ENCODE assay signal across 16 mouse cellular contexts in the genomic region with DNA sequence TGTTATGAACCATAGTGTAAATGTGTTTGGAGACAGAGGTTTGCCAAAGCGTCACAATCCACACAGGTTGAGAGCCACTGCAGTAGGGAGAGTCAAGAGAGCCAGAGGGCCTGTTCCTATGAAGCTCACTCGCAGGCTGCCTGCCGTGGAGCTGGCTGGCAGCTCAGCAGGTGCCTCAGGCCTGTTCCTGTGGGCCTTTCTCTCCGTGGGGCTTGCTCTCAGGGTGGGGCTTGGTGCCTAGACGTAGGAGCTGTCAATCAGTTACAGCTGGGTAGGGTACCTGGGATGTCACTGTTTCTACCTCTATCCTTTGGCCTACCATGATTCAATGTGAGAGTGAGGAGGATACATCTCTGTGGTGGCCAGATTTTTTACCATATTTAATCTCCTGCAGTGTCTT. TPM values are rescaled to one million over a fixed set of nuclear protein-coding genes. Genes with fewer than 3 reads are reported as not detected.
DNase-seq lines count a peak whose midpoint lies in the region; ATAC-seq and TF ChIP-seq lines count a peak whose summit lies in the region.
"Had no signal": no experiment of that assay in that cellular context is flagged by ENCODE, and none has a peak within 500 bp of the region (broad histone marks: within the 10 kb centered on the region; RNA-seq: fewer than 3 reads in every experiment).

No protein-coding gene starts in this region.

- peaks cover 33% of the 10 kb centered on the region for H3K4me1 ChIP-seq in forebrain, embryonic 15.5 days
- peaks cover 18% of the 10 kb centered on the region for H3K4me1 ChIP-seq in forebrain, embryonic 10.5 days
- peaks cover 9% of the 10 kb centered on the region; the same call in 1 of the 2 replicates for H3K4me1 ChIP-seq in hindbrain, postnatal 0 days (ENCODE audit: insufficient read depth, low read length)
- H3K4me1 ChIP-seq in hindbrain, embryonic 14.5 days (replicated peaks; ENCODE audit: control insufficient read depth, insufficient read depth, low read length): peaks cover 6% of the 10 kb centered on the region; the same call in 1 of the 2 replicates
- peaks cover 32% of the 10 kb centered on the region for H3K4me1 ChIP-seq in forebrain, embryonic 16.5 days (replicated peaks; ENCODE audit: control insufficient read depth, insufficient read depth, low read length)

- ATAC-seq in cerebellum, adult (ENCODE audit: insufficient number of reproducible peaks, low FRiP score, low TSS enrichment): no peak
- no peak; the same call in 1 of the 2 replicates for ATAC-seq in forebrain, embryonic 15.5 days (replicated peaks)
- ATAC-seq in hindbrain, postnatal 0 days: no peak
- no peak for ATAC-seq in hindbrain, embryonic 14.5 days (ENCODE audit: low FRiP score)
- no peak for ATAC-seq in forebrain, embryonic 16.5 days
- ATAC-seq: activated CD4-positive, CD25-positive, alpha-beta regulatory T cell, adult 4 months; inflammation-experienced regulatory T-cells, adult 6 months; intestine, postnatal 0 days had no signal

- H3K4me3 ChIP-seq in forebrain, embryonic 15.5 days: no peak overlapping the region
- H3K4me3 ChIP-seq in forebrain, embryonic 10.5 days: no peak overlapping the region
- no peak overlapping the region for H3K4me3 ChIP-seq in hindbrain, postnatal 0 days (ENCODE audit: low read length)
- no peak overlapping the region for H3K4me3 ChIP-seq in hindbrain, embryonic 14.5 days (replicated peaks; ENCODE audit: low read length)
- no peak overlapping the region for H3K4me3 ChIP-seq in forebrain, embryonic 16.5 days (replicated peaks; ENCODE audit: low read length)
- H3K4me3 ChIP-seq: embryonic facial prominence, embryonic 12.5 days; heart, embryonic 12.5 days; hindbrain, embryonic 12.5 days had no signal

- DNase-seq in cerebellum, postnatal 25 days: peak; percentile 42 to 50
- no peak for DNase-seq in forebrain, embryonic 10.5 days (ENCODE audit: extremely low spot score, low spot score)
- DNase-seq in hindbrain, postnatal 0 days (ENCODE audit: low spot score): no peak
- DNase-seq in hindbrain, embryonic 14.5 days (ENCODE audit: low spot score): no peak
- no peak for DNase-seq in lung, postnatal 36 days
- DNase-seq: embryo, embryonic 11 days had no signal

- H3K27ac ChIP-seq in forebrain, embryonic 15.5 days (replicated peaks): peak overlapping the region; percentile 90
- no peak overlapping the region for H3K27ac ChIP-seq in forebrain, embryonic 10.5 days
- peak overlapping the region; percentile 64 for H3K27ac ChIP-seq in hindbrain, postnatal 0 days
- H3K27ac ChIP-seq in hindbrain, embryonic 14.5 days: no peak overlapping the region
- peak overlapping the region; percentile 89 for H3K27ac ChIP-seq in forebrain, embryonic 16.5 days (ENCODE audit: low read length)
- H3K27ac ChIP-seq: embryonic facial prominence, embryonic 12.5 days; hindbrain, embryonic 12.5 days had no signal

- no peak for TF ChIP-seq CTCF in hindbrain, postnatal 0 days (IDR thresholded peaks at IDR 0.05; ENCODE audit: low read depth)

- H3K27me3 ChIP-seq in forebrain, embryonic 15.5 days: no peaks in the 10 kb centered on the region
- H3K27me3 ChIP-seq in forebrain, embryonic 10.5 days (ENCODE audit: poor library complexity, severe bottlenecking): peaks cover 7% of the 10 kb centered on the region; the same call in 1 of the 2 replicates
- H3K27me3 ChIP-seq in hindbrain, postnatal 0 days (ENCODE audit: insufficient read depth, low read length): no peaks in the 10 kb centered on the region
- no peaks in the 10 kb centered on the region for H3K27me3 ChIP-seq in hindbrain, embryonic 14.5 days (ENCODE audit: control insufficient read depth, insufficient read depth, low read length)
- H3K27me3 ChIP-seq in forebrain, embryonic 16.5 days (replicated peaks; ENCODE audit: control insufficient read depth, insufficient read depth, low read length): no peaks in the 10 kb centered on the region
- H3K27me3 ChIP-seq: embryonic facial prominence, embryonic 12.5 days; hindbrain, embryonic 12.5 days; Patski had no signal

- no peak overlapping the region for H3K4me2 ChIP-seq in forebrain, embryonic 15.5 days (replicated peaks)
- H3K4me2 ChIP-seq in hindbrain, postnatal 0 days (ENCODE audit: low read depth, low read length): no peak overlapping the region
- H3K4me2 ChIP-seq in hindbrain, embryonic 14.5 days (replicated peaks): no peak overlapping the region
- no peak overlapping the region for H3K4me2 ChIP-seq in forebrain, embryonic 16.5 days (ENCODE audit: low read length)
- H3K4me2 ChIP-seq: embryonic facial prominence, embryonic 12.5 days; heart, embryonic 12.5 days; hindbrain, embryonic 12.5 days had no signal

- 68% methylated on average over 5 of the region's 5 CpGs for WGBS in forebrain, embryonic 15.5 days
- WGBS in forebrain, embryonic 10.5 days: 69% methylated on average over 5 of the region's 5 CpGs
- 49% methylated on average over 5 of the region's 5 CpGs for WGBS in hindbrain, postnatal 0 days
- 69% methylated on average over 5 of the region's 5 CpGs for WGBS in hindbrain, embryonic 14.5 days
- 51% methylated on average over 5 of the region's 5 CpGs for WGBS in forebrain, embryonic 16.5 days

- H3K9ac ChIP-seq in forebrain, embryonic 15.5 days (replicated peaks): no peak overlapping the region
- no peak overlapping the region for H3K9ac ChIP-seq in hindbrain, postnatal 0 days (replicated peaks; ENCODE audit: low read length)
- H3K9ac ChIP-seq in hindbrain, embryonic 14.5 days: no peak overlapping the region
- H3K9ac ChIP-seq in forebrain, embryonic 16.5 days (replicated peaks; ENCODE audit: low read depth, low read length): no peak overlapping the region
- H3K9ac ChIP-seq: heart, embryonic 12.5 days had no signal

- no peaks in the 10 kb centered on the region; the same call in 1 of the 2 replicates for H3K36me3 ChIP-seq in forebrain, embryonic 15.5 days
- no peaks in the 10 kb centered on the region for H3K36me3 ChIP-seq in forebrain, embryonic 10.5 days (replicated peaks)
- no peaks in the 10 kb centered on the region for H3K36me3 ChIP-seq in hindbrain, postnatal 0 days (ENCODE audit: insufficient read depth, low read length)
- no peaks in the 10 kb centered on the region for H3K36me3 ChIP-seq in hindbrain, embryonic 14.5 days (replicated peaks; ENCODE audit: control insufficient read depth, insufficient read depth)
- no peaks in the 10 kb centered on the region for H3K36me3 ChIP-seq in forebrain, embryonic 16.5 days (ENCODE audit: control insufficient read depth, insufficient read depth)
- H3K36me3 ChIP-seq: embryonic facial prominence, embryonic 12.5 days; heart, embryonic 12.5 days; hindbrain, embryonic 12.5 days had no signal

- no peaks in the 10 kb centered on the region for H3K9me3 ChIP-seq in forebrain, embryonic 15.5 days
- no peaks in the 10 kb centered on the region for H3K9me3 ChIP-seq in forebrain, embryonic 10.5 days
- no peaks in the 10 kb centered on the region for H3K9me3 ChIP-seq in hindbrain, postnatal 0 days (ENCODE audit: low read length)
- H3K9me3 ChIP-seq in hindbrain, embryonic 14.5 days (ENCODE audit: control insufficient read depth, low read length): no peaks in the 10 kb centered on the region
- H3K9me3 ChIP-seq in forebrain, embryonic 16.5 days (ENCODE audit: control insufficient read depth, low read length): no peaks in the 10 kb centered on the region
- H3K9me3 ChIP-seq: embryonic facial prominence, embryonic 12.5 days; heart, embryonic 12.5 days; hindbrain, embryonic 12.5 days had no signal

RNA-seq across cellular contexts. Expression of a gene that starts 6.2 kb away (rescaled TPM):
- 230 and 238 TPM in 2 replicates for polyA plus RNA-seq in forebrain, embryonic 15.5 days (2015; fragmentation: Nextera tagmentation; extraction: Ambion mirVana)
- polyA plus RNA-seq in forebrain, embryonic 10.5 days (2016; fragmentation: Nextera tagmentation; extraction: Ambion mirVana): 288 and 291 TPM in 2 replicates
- 46.4 and 52.5 TPM in 2 replicates for total RNA-seq in hindbrain, postnatal 0 days (2014; rRNA removed)
- 212 and 215 TPM in 2 replicates for polyA plus RNA-seq in hindbrain, postnatal 0 days (2015; fragmentation: Nextera tagmentation; extraction: Ambion mirVana)
- polyA plus RNA-seq in hindbrain, embryonic 14.5 days (2014; fragmentation: Nextera tagmentation; extraction: Ambion mirVana): 207 and 216 TPM in 2 replicates
- polyA plus RNA-seq in forebrain, embryonic 16.5 days (2015; fragmentation: Nextera tagmentation; extraction: Ambion mirVana): 222 and 237 TPM in 2 replicates

RNA-seq across cellular contexts. Expression of a gene that starts 21.6 kb away (rescaled TPM):
- 13.8 and 14.5 TPM in 2 replicates for polyA plus RNA-seq in forebrain, embryonic 15.5 days (2015; fragmentation: Nextera tagmentation; extraction: Ambion mirVana)
- polyA plus RNA-seq in forebrain, embryonic 10.5 days (2016; fragmentation: Nextera tagmentation; extraction: Ambion mirVana): 7.9 and 8.7 TPM in 2 replicates
- 26.5 and 38.7 TPM in 2 replicates for total RNA-seq in hindbrain, postnatal 0 days (2014; rRNA removed)
- polyA plus RNA-seq in hindbrain, postnatal 0 days (2015; fragmentation: Nextera tagmentation; extraction: Ambion mirVana): 9.1 and 9.8 TPM in 2 replicates
- polyA plus RNA-seq in hindbrain, embryonic 14.5 days (2014; fragmentation: Nextera tagmentation; extraction: Ambion mirVana): 10.7 and 10.8 TPM in 2 replicates
- 16.8 and 17.3 TPM in 2 replicates for polyA plus RNA-seq in forebrain, embryonic 16.5 days (2015; fragmentation: Nextera tagmentation; extraction: Ambion mirVana)

RNA-seq across cellular contexts. Expression of a gene that starts 35.6 kb away (rescaled TPM):
- polyA plus RNA-seq in forebrain, embryonic 15.5 days (2015; fragmentation: Nextera tagmentation; extraction: Ambion mirVana): 186 and 199 TPM in 2 replicates
- 280 and 284 TPM in 2 replicates for polyA plus RNA-seq in forebrain, embryonic 10.5 days (2016; fragmentation: Nextera tagmentation; extraction: Ambion mirVana)
- total RNA-seq in hindbrain, postnatal 0 days (2014; rRNA removed): 121 and 139 TPM in 2 replicates
- 143 and 155 TPM in 2 replicates for polyA plus RNA-seq in hindbrain, postnatal 0 days (2015; fragmentation: Nextera tagmentation; extraction: Ambion mirVana)
- 167 and 177 TPM in 2 replicates for polyA plus RNA-seq in hindbrain, embryonic 14.5 days (2014; fragmentation: Nextera tagmentation; extraction: Ambion mirVana)
- polyA plus RNA-seq in forebrain, embryonic 16.5 days (2015; fragmentation: Nextera tagmentation; extraction: Ambion mirVana): 180 and 207 TPM in 2 replicates

Comparison
In these comparisons a context has a peak if more than half of its experiments do, and no peak if none do; other contexts are left out.
1. H3K27ac ChIP-seq: peak in forebrain, embryonic 15.5 days (single experiment), hindbrain, postnatal 0 days (single experiment) and forebrain, embryonic 16.5 days (single experiment); none in forebrain, embryonic 10.5 days (single experiment) and hindbrain, embryonic 14.5 days (single experiment).
2. DNase-seq: peak in cerebellum, postnatal 25 days (2 of 2); none in forebrain, embryonic 10.5 days (single experiment), hindbrain, postnatal 0 days (single experiment), hindbrain, embryonic 14.5 days (single experiment) and lung, postnatal 36 days (single experiment).